Mouse (Mus musculus) thymus, postnatal 10 days (tissue): ENCODE data around the gene Olfr1411.
A peak's percentile ranks its signal among the peaks of the same experiment; 100 is the strongest.

Experiments
- DNase-seq, 2 experiments: peaks; one replicate each; pipeline ENCODE4 v3.0.0; 2021; ENCODE audit warnings: low spot score in 2 of 2

Olfr1411 gene

GRCm38 (mm10) chr1:92638736-92639135 is 44.5 kb downstream of the Olfr1411 start:
- DNase-seq: no peak

DNA sequence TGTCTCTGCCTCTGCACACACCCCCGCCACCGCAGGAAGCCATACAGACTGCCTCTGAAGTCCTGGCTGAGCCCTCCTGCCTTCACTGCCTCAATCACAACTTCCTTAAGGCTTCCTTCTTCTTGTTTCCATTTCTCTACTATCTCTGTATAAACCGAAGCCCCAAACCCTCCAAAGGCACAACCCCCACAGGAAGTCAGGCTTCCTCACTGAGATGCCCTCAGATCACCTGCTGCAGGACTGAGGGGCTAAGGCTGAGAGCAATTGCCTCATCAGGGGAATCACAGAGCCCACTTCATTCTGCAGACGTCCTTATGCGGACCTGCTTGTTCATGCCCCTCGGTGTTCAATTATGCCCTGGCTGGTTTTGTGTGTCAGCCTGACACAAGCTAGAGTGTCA is 46.2 kb downstream of the Olfr1411 start:
- DNase-seq: no peak

DNA sequence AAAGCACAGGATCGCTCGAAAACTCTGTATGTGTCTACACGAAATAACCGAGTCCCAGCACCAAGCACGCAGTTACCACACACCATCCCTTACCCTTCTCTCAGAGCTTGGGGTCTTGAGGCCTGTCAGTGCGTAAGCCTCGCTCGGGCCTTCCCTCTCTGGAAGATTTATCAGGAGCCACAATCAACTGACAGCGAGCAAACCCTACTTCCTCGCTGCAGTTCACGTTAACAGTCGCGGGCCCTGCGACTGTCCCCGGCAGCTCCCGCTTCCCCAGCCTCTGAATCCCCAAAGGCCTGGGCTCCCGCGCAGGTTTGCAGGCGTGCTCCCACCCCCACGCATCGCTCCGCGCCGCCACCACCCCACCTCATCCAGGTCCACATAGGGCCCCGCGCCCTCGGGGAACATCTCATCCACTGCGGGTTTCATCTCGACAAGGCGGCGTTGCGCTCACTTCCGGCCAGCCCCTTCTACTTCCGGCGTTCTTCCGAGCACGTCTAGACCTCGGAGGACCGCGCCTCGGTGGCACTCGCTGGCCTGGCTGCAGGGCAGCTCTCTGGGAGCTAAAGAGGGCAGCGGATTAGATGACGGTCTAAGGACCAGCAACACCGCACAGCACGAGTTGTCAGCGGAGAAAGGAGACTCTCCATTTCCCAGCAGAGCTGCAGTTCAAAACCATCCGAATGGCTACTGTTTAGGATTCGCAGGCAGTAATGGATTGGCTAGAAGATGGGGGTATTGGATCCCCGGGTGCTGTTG is 47.5 kb downstream of the Olfr1411 start, which contains the start of gene Cops9:
Gene Cops9, minus strand, starts transcription at position 472 of the 759 bp plus-strand sequence.
- peak; percentile 68 to 79 for DNase-seq

DNA sequence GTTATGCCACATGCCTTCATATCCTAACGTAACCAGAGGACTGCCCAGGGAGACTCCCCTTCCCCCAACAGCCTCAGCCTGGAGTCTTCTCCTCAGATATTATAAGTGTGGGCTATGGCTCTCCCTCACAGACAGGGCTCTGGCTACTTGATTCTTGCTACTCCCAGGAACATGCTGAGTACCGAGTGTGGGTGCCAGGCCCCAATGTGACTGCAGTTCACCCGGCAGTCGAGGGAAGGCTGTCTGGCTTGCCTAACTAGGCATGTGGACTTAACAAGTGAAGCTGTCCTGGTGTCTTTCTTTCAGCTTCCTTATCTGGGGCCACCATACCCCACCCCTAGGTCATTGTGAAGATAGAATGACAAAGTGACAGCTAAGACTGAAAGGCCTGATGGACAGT is 49.5 kb downstream of the Olfr1411 start:
- DNase-seq: no peak

DNA sequence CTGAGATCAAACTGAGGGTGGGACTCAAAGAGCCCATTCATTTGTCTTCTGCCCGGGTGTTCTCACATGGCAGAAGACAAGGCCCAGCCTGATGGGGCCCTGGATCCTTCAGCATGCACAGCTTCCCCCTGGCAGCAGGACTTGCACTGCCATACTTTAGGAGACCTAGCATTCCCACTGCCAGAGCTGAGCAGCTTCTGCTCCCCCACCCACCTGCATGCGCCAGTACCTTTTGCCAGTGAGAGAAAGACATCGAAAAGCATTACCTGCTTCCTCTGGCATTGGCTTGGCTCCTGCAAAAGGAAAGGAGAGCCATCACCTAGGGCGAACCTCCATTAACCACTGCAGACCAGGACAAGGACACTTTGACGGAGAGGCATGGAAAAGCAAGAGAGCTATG is 50.7 kb downstream of the Olfr1411 start:
- no peak for DNase-seq

- DNase-seq: no peak
These were observed 51.9 kb downstream of the Olfr1411 start for GRCm38 (mm10) chr1:92646111-92646510.

DNA sequence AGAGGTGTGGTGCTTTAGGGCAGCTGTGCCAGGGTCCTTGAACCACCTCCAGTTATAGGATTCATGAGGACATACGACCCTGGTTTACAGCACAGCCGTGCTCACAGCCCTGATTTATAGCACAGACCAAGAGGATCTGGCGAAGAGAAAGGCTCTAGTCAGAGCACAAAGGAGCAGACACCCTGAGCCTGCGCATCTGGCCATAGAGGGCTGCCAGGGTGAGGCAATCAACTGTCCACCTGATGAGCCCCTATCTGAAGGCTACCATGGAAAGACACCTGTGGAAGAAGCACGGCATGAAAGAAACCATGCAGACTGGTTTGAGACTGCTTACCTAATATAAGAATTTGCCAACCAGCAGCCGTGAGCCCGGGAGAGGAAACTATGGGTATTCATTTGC is 52.4 kb downstream of the Olfr1411 start:
- no peak for DNase-seq

DNA sequence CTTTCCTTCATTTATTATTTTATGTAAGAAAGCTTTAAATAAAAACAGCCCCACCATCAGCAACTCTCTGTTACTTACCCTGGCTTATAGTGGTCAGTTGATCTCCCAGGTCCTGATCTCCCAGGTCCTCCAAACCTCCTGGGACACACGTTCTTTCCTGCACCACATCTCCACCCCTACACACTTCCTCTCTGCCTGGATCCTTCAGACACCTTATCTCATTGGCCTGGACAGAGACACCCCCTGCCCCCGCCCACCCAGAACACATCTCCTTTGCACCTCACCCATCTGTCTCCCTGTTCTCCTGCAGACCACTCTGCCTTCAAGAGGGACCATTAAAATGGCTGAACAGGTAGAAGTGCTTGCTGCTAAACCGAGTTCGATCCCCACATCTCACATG is 52.8 kb downstream of the Olfr1411 start:
- no peak for DNase-seq
